Mouse (Mus musculus) megakaryocyte, embryonic 14.5 days (primary cell): ENCODE data around the gene Adk. TPM values are rescaled to one million over a fixed set of nuclear protein-coding genes. Genes with fewer than 3 reads are reported as not detected.
"Not testable (repeated sequence)": the region's sequence is repeated elsewhere in the genome, so short reads cannot be mapped to it uniquely, and the experiment has no call there.

Source experiments
- H3K27me3 ChIP-seq: replicated peaks from 2 replicates; pipeline ENCODE3; 2012; ENCODE audit warnings: inconsistent platforms
- H3K36me3 ChIP-seq: replicated peaks from 2 replicates; pipeline ENCODE3; 2012; ENCODE audit warnings: low read length, inconsistent platforms, mixed read lengths
- H3K4me1 ChIP-seq: 2 replicates; pipeline ENCODE4 v1.6.1; 2012; ENCODE audit warnings: inconsistent platforms
- H3K4me3 ChIP-seq: replicated peaks from 2 replicates; pipeline ENCODE3; 2012; ENCODE audit warnings: moderate library complexity, mild to moderate bottlenecking, inconsistent platforms
- H3K9me3 ChIP-seq: 2 replicates; pipeline ENCODE4 v1.6.1; 2012; ENCODE audit warnings: inconsistent platforms
- FLI1 ChIP-seq: IDR thresholded peaks from 2 replicates; pipeline ENCODE4 v1.6.1; 2012; ENCODE audit warnings: low read length, inconsistent platforms, mixed read lengths
- GATA1 ChIP-seq: IDR thresholded peaks from 3 replicates; pipeline ENCODE4 v1.6.1; 2012; ENCODE audit warnings: mixed read lengths, low read length, inconsistent platforms, borderline replicate concordance
- polyA plus RNA-seq: library from polyadenylated mRNA; stranded (reverse); fragments of >175 nt; gene quantifications from 2 replicates; pipeline ENCODE4 v1.2.3, GENCODE M21; 2012; ENCODE audit warnings: low replicate concordance; ENCODE audit not compliant: insufficient read depth

Gene Adk
- polyA plus RNA-seq, 1 experiment, result 2.1 TPM

DNA sequence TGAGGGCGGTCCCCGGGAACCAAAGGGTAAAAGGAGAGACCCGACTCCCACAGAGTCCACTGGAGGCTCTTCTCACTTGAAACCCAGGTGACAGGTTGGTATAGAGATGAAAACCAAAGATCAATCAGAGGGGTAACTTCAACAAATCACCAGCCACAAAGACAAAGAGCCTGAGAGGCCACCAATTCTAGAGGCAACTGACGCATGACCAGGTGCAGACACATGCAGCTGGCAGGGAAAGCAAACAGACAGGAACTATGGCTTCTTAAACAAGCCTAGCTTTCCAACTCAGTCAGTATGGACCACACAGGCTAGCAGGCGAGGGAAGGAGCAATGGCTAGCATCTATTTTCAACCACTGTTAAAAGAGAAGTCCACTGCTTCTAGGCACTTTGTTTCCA, 418.0 kb downstream of the Adk start:
- H3K36me3 ChIP-seq, result no peaks in the 10 kb centered on the region
- TF ChIP-seq GATA1 (no peak), FLI1 (no peak)
- H3K27me3 ChIP-seq, result peaks cover 20% of the 10 kb centered on the region
- peaks cover 8% of the 10 kb centered on the region for H3K4me1 ChIP-seq
- H3K4me3 ChIP-seq, result no peak overlapping the region
- H3K9me3 ChIP-seq, result peaks cover 14% of the 10 kb centered on the region; the same call in 1 of the 2 replicates

DNA sequence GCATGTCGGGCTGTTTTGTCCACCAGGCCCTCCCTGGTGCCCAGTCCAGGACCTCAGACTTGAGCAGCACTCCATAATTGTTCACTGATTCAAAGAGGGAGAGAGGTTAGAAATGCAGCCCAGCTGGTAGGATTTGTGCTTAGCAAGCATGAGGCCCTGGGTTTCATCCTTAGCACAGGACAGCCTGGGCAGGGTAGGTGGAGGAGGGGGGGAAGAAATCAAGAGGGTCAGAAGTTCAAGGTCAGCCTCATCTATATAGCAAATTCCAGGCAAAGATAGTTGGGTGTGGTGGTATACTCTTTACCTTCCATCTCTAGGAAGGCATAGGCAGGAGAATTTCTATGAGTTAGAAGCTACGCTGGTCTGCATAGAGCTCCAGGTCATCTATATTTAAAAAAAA, 419.6 kb downstream of the Adk start:
- Histone ChIP-seq H3K27me3 (peaks cover 18% of the 10 kb centered on the region), H3K4me1 (peaks cover 8% of the 10 kb centered on the region), H3K36me3 (no peaks in the 10 kb centered on the region), H3K9me3 (peaks cover 3% of the 10 kb centered on the region; the same call in 1 of the 2 replicates), H3K4me3 (no peak overlapping the region)
- no peak for TF ChIP-seq GATA1
- TF ChIP-seq FLI1, result no peak

DNA sequence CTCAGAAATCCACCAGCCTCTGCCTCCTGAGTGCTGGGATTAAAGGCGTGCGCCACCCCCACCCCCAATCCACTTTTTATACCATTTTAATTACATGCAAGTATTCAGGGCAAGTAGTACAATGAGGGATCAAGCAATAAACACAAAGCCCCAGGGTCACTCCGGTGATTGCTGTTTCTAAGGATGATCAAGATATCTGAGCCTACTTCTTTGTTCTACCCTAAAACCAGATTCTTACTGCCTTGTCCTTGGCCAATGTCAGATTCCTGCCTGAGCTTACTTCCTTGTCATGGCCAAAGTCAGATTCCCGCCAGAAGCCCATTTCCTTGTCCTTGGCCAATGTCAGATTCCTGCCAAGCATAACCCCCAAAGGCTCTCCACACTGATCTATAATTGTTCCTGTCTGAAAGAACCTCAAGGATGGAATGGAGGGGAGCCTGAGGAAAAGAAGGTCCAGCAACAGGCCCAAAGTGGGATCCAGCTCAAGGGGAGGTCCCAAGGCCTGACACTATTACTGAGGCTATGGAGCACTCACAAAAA, 422.3 kb downstream of the Adk start:
- peaks cover 19% of the 10 kb centered on the region for H3K27me3 ChIP-seq
- not testable (repeated sequence) for H3K9me3 ChIP-seq, H3K4me1 ChIP-seq, H3K36me3 ChIP-seq, H3K4me3 ChIP-seq

DNA sequence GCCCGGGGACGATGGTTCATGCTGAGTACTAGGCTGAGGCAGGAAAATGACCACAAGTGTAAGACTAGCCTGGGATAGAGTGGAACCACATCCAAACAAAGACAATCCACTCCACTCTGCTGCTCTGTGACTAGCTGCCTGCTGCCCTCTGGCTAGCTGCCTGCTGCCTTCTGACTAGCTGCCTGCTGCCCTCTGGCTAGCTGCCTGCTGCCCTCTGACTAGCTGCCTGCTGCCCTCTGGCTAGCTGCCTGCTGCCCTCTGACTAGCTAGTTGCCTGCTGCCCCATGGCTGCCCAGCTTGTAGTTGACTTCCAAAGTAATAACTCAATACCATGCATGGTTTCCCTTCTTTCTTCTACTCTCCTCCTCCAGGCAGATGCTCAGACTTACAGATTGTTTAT, 424.8 kb downstream of the Adk start:
- H3K27me3 ChIP-seq, result peaks cover 8% of the 10 kb centered on the region
- H3K4me3 ChIP-seq, result no peak overlapping the region
- no peaks in the 10 kb centered on the region for H3K36me3 ChIP-seq
- peaks cover 4% of the 10 kb centered on the region for H3K9me3 ChIP-seq
- H3K4me1 ChIP-seq, result peaks cover 5% of the 10 kb centered on the region
- TF ChIP-seq GATA1 (no peak), FLI1 (no peak)

DNA sequence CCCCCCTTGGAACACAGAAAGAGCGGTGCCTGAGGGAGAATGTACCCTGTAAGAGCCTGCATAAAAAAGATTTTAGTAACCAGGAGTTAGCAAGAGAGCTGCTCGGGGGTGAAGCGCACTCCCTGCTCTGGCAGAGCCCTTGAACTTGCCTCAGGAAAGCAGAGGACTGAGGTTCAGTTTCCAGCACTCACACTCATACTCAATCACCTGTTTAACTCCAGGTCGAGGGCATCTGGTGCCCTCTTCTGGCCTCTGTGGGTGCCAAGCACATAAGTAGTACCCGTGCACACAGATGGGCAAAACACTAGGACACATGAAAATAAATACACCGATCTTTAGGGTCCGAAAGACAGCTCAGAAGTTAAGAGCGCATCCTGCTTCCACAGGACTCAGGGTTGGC, 427.2 kb downstream of the Adk start:
- no peaks in the 10 kb centered on the region for H3K36me3 ChIP-seq
- no peaks in the 10 kb centered on the region for H3K4me1 ChIP-seq

DNA sequence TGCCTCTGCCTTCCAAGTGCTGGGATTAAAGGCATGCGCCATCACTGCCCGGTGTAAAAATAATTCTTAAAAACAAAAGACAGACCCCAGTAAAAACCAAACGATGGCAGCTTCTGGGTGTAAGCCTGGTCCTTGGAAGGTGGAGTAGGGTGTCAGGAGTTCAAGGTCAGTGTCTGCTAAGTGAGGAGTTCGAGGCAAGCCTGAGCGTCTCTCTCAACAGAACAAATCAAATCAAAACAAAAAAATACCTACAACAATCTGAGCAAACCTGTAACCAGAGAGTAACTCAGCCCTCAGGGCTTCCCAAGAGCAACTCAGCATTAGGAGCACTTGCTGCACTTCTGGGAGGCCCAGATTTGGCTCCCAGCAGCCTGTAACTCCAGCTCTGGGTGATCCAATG, 427.8 kb downstream of the Adk start:
- peaks cover 5% of the 10 kb centered on the region for H3K27me3 ChIP-seq
- H3K4me1 ChIP-seq, result no peaks in the 10 kb centered on the region
- no peak overlapping the region for H3K4me3 ChIP-seq
- TF ChIP-seq FLI1 (no peak), GATA1 (no peak)
- no peaks in the 10 kb centered on the region for H3K36me3 ChIP-seq
- peaks cover 4% of the 10 kb centered on the region for H3K9me3 ChIP-seq

More for the DNA sequence above, 427.2 kb downstream of the Adk start:
- Histone ChIP-seq H3K4me3 (no peak overlapping the region), H3K27me3 (peaks cover 5% of the 10 kb centered on the region), H3K9me3 (peaks cover 4% of the 10 kb centered on the region)
- TF ChIP-seq GATA1 (no peak), FLI1 (no peak)

DNA sequence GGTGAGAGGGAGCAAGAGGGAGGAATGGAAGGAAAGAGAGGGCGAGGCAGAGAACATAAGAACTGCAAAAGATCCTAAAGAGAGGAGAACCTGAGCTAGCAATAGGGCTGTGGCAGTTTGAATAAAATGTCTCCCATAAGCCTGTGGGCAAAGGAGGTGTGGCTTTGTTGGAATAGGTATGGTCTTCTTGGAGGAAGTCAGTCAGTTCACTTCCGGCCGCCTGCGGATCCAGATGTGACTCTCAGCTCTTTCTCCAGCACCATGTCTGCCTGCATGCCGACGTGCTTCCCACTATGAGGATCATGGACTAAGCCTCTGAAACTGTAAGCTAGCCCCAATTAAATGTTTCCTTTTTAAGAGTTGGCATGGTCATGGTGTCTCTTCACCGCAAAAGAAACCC, 428.9 kb downstream of the Adk start, which contains the start of gene Kat6b:
Kat6b (plus strand) TSS at position 204 of the 400 bp plus-strand sequence.
- no peaks in the 10 kb centered on the region for H3K36me3 ChIP-seq
- H3K4me1 ChIP-seq, result no peaks in the 10 kb centered on the region
- peaks cover 5% of the 10 kb centered on the region for H3K27me3 ChIP-seq
- no peak within 1 kb of the TSS for H3K4me3 ChIP-seq
- no peak for TF ChIP-seq FLI1
- TF ChIP-seq GATA1, result no peak
- H3K9me3 ChIP-seq, result peaks cover 4% of the 10 kb centered on the region

DNA sequence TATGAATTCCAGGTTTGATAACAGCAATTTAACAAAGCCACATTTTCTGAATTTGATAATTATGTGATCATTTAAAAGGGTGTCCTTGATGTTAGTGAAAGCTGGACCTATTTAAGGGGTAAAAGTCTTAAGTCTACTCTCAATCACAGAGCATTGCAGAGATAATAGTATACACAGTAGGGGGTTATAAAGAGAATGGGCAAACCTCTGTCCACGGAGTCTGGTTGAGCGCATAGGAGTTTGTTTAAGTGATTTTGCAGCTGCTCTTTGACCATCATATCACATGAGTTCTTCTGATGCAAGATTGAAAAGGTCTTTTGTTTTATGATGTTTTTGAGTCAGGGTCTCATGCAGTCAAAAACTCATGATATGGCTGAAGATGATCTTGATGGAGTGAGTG, 431.8 kb downstream of the Adk start:
- Histone ChIP-seq H3K9me3 (peaks cover 4% of the 10 kb centered on the region), H3K27me3 (no peaks in the 10 kb centered on the region), H3K4me3 (no peak overlapping the region), H3K4me1 (no peaks in the 10 kb centered on the region), H3K36me3 (no peaks in the 10 kb centered on the region)
- TF ChIP-seq GATA1 (no peak), FLI1 (no peak)

DNA sequence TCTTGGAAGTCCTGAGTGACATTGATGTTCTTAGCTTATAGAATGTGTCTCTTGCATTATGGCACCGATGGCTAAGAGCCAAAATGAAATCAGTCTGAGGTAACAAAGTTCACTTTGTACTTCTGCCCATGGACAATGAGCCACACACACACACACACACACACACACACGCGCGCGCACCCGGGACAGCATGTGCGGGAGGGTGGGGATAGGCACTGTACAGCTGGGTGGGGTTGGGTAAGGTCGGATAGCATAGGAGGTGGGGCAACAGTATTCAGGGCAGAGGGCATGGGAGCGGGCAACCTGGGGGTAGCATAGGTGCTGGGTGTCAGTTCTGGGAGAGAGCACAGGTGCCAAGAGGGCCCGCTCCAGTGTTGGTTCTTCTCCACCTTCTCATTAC, 432.3 kb downstream of the Adk start:
- peaks cover 1% of the 10 kb centered on the region; the same call in 1 of the 2 replicates for H3K9me3 ChIP-seq
- H3K4me1 ChIP-seq, result no peaks in the 10 kb centered on the region
- no peaks in the 10 kb centered on the region for H3K27me3 ChIP-seq
- no peak for TF ChIP-seq FLI1
- no peak overlapping the region for H3K4me3 ChIP-seq
- no peaks in the 10 kb centered on the region for H3K36me3 ChIP-seq

DNA sequence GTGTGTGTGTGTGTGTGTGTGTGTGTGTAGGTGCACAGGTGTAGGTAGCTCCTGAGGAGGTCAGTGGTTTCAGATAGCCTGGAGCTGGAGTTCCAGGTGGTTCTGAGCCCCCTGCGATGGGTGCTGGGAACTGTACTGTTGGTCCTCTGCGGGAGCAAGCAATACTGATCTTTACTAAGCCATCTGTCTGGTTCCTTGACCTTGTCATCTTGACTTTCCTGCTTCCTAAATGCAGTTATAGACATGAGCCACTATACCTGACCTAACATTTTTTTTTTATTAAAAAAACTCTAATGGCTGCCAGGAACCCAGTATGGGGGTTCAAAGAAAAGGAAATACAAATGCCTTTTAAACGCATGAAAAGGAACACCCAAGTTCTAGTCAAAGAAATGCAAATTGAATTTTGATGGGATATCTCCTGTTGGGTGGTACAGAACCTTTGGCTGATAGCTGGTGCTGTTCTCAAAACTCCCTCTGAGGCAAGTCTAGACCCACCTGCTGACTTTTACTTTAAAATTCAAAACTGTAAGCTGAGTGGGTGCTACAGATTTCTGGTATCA, 433.7 kb downstream of the Adk start:
- Histone ChIP-seq H3K9me3 (no peaks in the 10 kb centered on the region), H3K36me3 (no peaks in the 10 kb centered on the region), H3K4me3 (no peak overlapping the region), H3K27me3 (no peaks in the 10 kb centered on the region), H3K4me1 (no peaks in the 10 kb centered on the region)
- no peak for TF ChIP-seq FLI1
- TF ChIP-seq GATA1, result no peak

DNA sequence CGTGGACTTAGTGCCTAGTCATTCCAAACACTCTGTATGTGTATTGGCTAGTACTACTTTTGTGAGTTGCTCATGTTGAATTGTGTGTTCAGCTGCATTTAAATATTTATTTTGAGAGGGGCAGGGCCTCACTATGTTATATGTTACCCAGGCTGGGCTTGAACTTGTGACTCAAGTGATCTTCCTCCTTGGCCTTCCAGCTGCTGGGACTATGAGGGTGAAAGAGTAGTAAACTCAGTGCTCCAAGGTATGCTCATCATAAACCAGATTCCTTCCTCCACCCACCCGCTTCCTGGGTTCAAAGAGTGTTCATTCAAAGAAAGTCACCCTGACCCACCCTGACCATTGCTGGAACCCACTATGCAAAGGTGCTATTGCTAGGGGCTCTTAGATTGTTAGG, 434.8 kb downstream of the Adk start:
- H3K4me1 ChIP-seq, H3K36me3 ChIP-seq, H3K27me3 ChIP-seq, H3K9me3 ChIP-seq, H3K4me3 ChIP-seq: not testable (repeated sequence)

DNA sequence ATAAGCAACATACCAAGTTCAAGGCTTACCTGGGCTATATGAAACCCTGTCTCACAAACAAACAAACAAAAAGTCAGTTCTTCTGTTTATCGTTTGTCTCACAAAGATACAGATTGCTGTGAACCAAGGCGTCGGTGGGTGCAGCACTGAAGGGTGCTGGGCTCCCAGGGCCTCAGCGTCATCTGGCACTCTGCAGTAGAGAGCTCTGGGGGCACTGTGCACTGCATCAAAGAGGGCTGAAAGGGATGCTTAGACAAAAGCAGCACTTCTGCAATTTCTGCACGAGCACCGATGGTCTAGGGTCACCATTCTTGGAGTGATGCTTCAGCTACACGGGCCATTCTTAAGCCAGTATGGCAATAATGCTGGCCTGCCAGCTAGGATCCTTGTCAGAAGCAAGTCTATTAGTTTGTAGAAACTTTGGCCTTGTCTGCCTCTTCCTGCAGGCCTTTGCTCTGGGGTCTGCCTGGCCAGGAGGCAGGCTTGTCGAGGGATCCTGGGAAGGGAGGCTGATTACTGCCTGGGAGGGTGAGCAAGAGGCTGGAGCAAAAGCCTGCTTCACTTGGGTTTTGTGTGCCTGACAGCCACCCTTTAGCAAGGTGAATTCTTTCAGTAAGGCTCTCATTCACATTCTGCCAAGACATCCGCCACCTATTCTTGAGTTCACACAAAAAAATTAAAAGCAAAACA, 436.2 kb downstream of the Adk start:
- not testable (repeated sequence) for H3K4me1 ChIP-seq, H3K27me3 ChIP-seq, H3K4me3 ChIP-seq, H3K9me3 ChIP-seq, H3K36me3 ChIP-seq
